Mouse (Mus musculus): ENCODE results near the gene Pla2g4c.

DNA sequence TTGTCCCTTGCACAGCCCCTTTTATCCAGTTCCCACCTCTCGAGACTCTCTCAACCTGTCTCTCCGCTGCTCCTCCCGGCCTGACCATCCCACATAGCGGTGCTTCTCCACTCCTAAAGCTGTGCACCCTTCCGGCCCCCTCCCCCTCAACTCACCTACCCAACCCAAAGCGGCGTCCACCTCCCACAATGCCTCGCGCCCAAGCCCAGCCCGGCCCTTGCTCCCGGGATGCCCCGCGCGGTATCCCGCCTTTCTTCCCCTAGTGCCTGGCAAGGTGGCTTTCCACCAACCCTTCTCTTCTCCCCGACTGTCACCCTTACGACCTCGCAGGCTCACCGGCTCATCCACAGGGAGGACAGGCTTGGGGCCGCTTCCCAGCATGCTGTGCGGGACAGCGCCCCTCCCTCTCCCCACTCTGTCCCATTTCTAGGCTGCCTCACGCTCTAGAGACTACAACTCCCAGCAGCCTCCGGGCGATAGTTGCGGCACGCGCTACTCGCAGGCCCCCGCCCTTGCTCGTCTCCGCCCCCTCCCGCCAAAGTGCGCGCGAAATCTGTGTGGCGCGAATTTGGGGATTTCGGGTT lies 46.1 kb upstream of the Pla2g4c start, which contains the start of gene Zswim9:
- TF ChIP-seq CTCF (IDR thresholded peaks at IDR 0.05; ENCODE audit: low read depth, low read length) (no peak), EP300 (IDR thresholded peaks at IDR 0.05; ENCODE audit: insufficient read depth, low read depth, low read length) (no peak)
